Comparison of ENCODE assay signal across 8 mouse cellular contexts in the genomic region with DNA sequence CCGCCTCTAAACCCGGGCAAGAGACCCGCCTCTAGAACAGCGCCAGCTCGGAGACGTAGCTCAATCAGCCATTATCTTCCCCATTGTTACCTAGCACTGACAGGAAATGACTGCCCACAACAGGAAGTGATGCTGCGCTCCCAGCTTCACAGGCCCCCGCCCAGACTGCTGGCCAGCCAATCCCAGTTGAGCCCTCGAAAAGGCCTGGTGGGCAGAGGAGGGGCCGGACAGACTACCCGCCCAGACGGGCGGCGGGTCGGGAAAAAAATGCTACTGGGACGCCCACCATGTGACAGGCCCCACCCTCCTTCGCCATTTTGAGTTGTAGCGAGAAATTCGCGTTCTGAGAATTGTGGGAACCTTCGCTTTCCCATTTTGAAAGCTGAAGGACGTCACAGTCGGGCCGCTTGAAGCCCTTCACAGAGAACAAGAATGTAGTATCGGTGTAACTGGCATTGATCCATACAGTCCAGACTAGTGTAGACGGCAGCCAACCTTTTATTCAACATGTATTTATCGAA. TPM values are rescaled to one million over a fixed set of nuclear protein-coding genes. Genes with fewer than 3 reads are reported as not detected.
DNase-seq lines count a peak whose midpoint lies in the region; ATAC-seq and TF ChIP-seq lines count a peak whose summit lies in the region.

A gene (minus strand): TSS at position 116 of the 521 bp plus-strand sequence.

- H3K9me3 ChIP-seq in embryonic facial prominence, embryonic 15.5 days (replicated peaks) = no peaks in the 10 kb centered on the region
- H3K9me3 ChIP-seq in limb, embryonic 14.5 days (ENCODE audit: control insufficient read depth, low read length) = no peaks in the 10 kb centered on the region
- no peaks in the 10 kb centered on the region for H3K9me3 ChIP-seq in midbrain, postnatal 0 days (ENCODE audit: low read length)

- peak within 1 kb of the TSS; percentile 54 for H3K9ac ChIP-seq in embryonic facial prominence, embryonic 15.5 days
- H3K9ac ChIP-seq in limb, embryonic 14.5 days (ENCODE audit: low read depth, low read length, severe bottlenecking) = peak within 1 kb of the TSS; percentile 89
- peak within 1 kb of the TSS; percentile 79 for H3K9ac ChIP-seq in midbrain, postnatal 0 days (replicated peaks; ENCODE audit: low read length, poor library complexity, severe bottlenecking)

- peaks cover 5% of the 10 kb centered on the region; the same call in 1 of the 2 replicates for H3K27me3 ChIP-seq in embryonic facial prominence, embryonic 15.5 days
- no peaks in the 10 kb centered on the region for H3K27me3 ChIP-seq in limb, embryonic 14.5 days (ENCODE audit: control insufficient read depth, insufficient read depth, low read length)
- H3K27me3 ChIP-seq in midbrain, postnatal 0 days (ENCODE audit: insufficient read depth, low read length) = peaks cover under 1% of the 10 kb centered on the region; the same call in 1 of the 2 replicates

- TF ChIP-seq POLR2A in bone marrow, adult 2 months (IDR thresholded peaks at IDR 0.05; ENCODE audit: borderline replicate concordance, control insufficient read depth, low read depth, low read length) = peak; percentile 63; the same call in 1 of the 2 replicates
- peak; percentile 34; the same call in 1 of the 2 replicates for TF ChIP-seq POLR2A in limb, embryonic 14.5 days (IDR thresholded peaks at IDR 0.05; ENCODE audit: borderline replicate concordance, extremely low read depth, insufficient read depth, insufficient read length)

- peak; percentile 96 for DNase-seq in 416B (ENCODE audit: low read depth)
- peak; percentile 91 for DNase-seq in heart, adult 8-10 months (ENCODE audit: low spot score)
- DNase-seq in kidney, adult 9 months = peak; percentile 95
- peak; percentile 95 for DNase-seq in limb, embryonic 14.5 days (ENCODE audit: low spot score)
- DNase-seq in midbrain, postnatal 0 days (ENCODE audit: low spot score) = peak; percentile 96
- DNase-seq in spleen, postnatal 14 days (ENCODE audit: low spot score in 2 of 2) = peak; percentile 67 to 82

- H3K36me3 ChIP-seq in embryonic facial prominence, embryonic 15.5 days = no peaks in the 10 kb centered on the region
- H3K36me3 ChIP-seq in limb, embryonic 14.5 days (ENCODE audit: control insufficient read depth, insufficient read depth, low read length) = peaks cover 9% of the 10 kb centered on the region; the same call in 1 of the 2 replicates
- H3K36me3 ChIP-seq in midbrain, postnatal 0 days (ENCODE audit: insufficient read depth, low read length) = no peaks in the 10 kb centered on the region

- WGBS in bone marrow, adult 2 months = 18% methylated on average over 27 of the region's 27 CpGs
- WGBS in embryonic facial prominence, embryonic 15.5 days = 19% methylated on average over 27 of the region's 27 CpGs
- 18% methylated on average over 26 of the region's 27 CpGs for WGBS in limb, embryonic 14.5 days
- WGBS in midbrain, postnatal 0 days = 23% methylated on average over 27 of the region's 27 CpGs

- ATAC-seq in embryonic facial prominence, embryonic 15.5 days (ENCODE audit: insufficient number of reproducible peaks, low FRiP score, low TSS enrichment, low read depth) = peak; percentile 99
- ATAC-seq in limb, embryonic 14.5 days (ENCODE audit: low FRiP score, low read depth) = peak; percentile 98
- peak; percentile 100 for ATAC-seq in midbrain, postnatal 0 days (ENCODE audit: low FRiP score)

- H3K27ac ChIP-seq in bone marrow, adult 2 months (ENCODE audit: control insufficient read depth, insufficient read depth, low read depth, low read length, poor library complexity) = peak within 1 kb of the TSS; percentile 96
- peak within 1 kb of the TSS; percentile 93 for H3K27ac ChIP-seq in embryonic facial prominence, embryonic 15.5 days (replicated peaks)
- H3K27ac ChIP-seq in limb, embryonic 14.5 days (replicated peaks; ENCODE audit: low read depth, low read length) = peak within 1 kb of the TSS; percentile 98
- peak within 1 kb of the TSS; percentile 94 for H3K27ac ChIP-seq in midbrain, postnatal 0 days (ENCODE audit: low read depth, low read length)

- H3K4me2 ChIP-seq in embryonic facial prominence, embryonic 15.5 days (replicated peaks) = peak within 1 kb of the TSS; percentile 44
- peak within 1 kb of the TSS; percentile 50 for H3K4me2 ChIP-seq in limb, embryonic 14.5 days (replicated peaks; ENCODE audit: low read depth, low read length, severe bottlenecking)
- peak within 1 kb of the TSS; percentile 42 for H3K4me2 ChIP-seq in midbrain, postnatal 0 days (ENCODE audit: low read depth, low read length, poor library complexity, severe bottlenecking)

- no peak for TF ChIP-seq CTCF in bone marrow, adult 2 months (IDR thresholded peaks at IDR 0.05; ENCODE audit: control insufficient read depth, insufficient read depth, low read length)
- no peak for TF ChIP-seq CTCF in midbrain, postnatal 0 days (IDR thresholded peaks at IDR 0.05)

- H3K4me1 ChIP-seq in bone marrow, adult 2 months (ENCODE audit: control insufficient read depth, insufficient read depth, low read length) = no peaks in the 10 kb centered on the region
- no peaks in the 10 kb centered on the region for H3K4me1 ChIP-seq in embryonic facial prominence, embryonic 15.5 days
- no peaks in the 10 kb centered on the region for H3K4me1 ChIP-seq in limb, embryonic 14.5 days (ENCODE audit: control insufficient read depth, insufficient read depth, low read length)
- H3K4me1 ChIP-seq in midbrain, postnatal 0 days (ENCODE audit: insufficient read depth, low read length) = no peaks in the 10 kb centered on the region

- H3K4me3 ChIP-seq in bone marrow, adult 2 months (replicated peaks; ENCODE audit: control insufficient read depth, low read depth, low read length) = peak within 1 kb of the TSS; percentile 90
- H3K4me3 ChIP-seq in embryonic facial prominence, embryonic 15.5 days (replicated peaks) = peak within 1 kb of the TSS; percentile 69
- H3K4me3 ChIP-seq in limb, embryonic 14.5 days (replicated peaks; ENCODE audit: low read length) = peak within 1 kb of the TSS; percentile 62
- peak within 1 kb of the TSS; percentile 63 for H3K4me3 ChIP-seq in midbrain, postnatal 0 days (ENCODE audit: low read depth, low read length)

RNA-seq across cellular contexts. Expression of the gene that starts here (rescaled TPM):
- polyA plus RNA-seq in bone marrow, adult 2 months (2011; ENCODE audit: insufficient read depth, insufficient read length, low replicate concordance, missing spikeins) = 11.1 and 20.3 TPM in 2 replicates
- polyA plus RNA-seq in embryonic facial prominence, embryonic 15.5 days (2015; fragmentation: Nextera tagmentation; extraction: Ambion mirVana) = 29.0 and 29.2 TPM in 2 replicates
- 10 to 100 TPM; 24.2 to 25.8 (median 25.1) TPM for total RNA-seq in heart, adult 8-10 months (2022)
- 19.3 and 21.5 TPM in 2 replicates for polyA plus RNA-seq in limb, embryonic 14.5 days (2012; rRNA removed)
- polyA plus RNA-seq in limb, embryonic 14.5 days (2014; fragmentation: Nextera tagmentation; extraction: Ambion mirVana) = 32.6 and 34.7 TPM in 2 replicates
- total RNA-seq in midbrain, postnatal 0 days (2014; rRNA removed) = 37.7 and 47.3 TPM in 2 replicates
- polyA plus RNA-seq in midbrain, postnatal 0 days (2015; fragmentation: Nextera tagmentation; extraction: Ambion mirVana) = 16.4 and 20.1 TPM in 2 replicates

Comparison
In these comparisons a context has a peak if more than half of its experiments do, and no peak if none do; other contexts are left out.
1. Peak in every context shown above with its lines: DNase-seq, ATAC-seq, H3K4me3 ChIP-seq and H3K27ac ChIP-seq.